In genomic region chr7:67528063-67528811, GRCm38 (mm10) we compare ENCODE assay signal across 9 mouse cellular contexts.
DNase-seq lines count a peak whose midpoint lies in the region; ATAC-seq lines count a peak whose summit lies in the region.
"Had no signal": no experiment of that assay in that cellular context is flagged by ENCODE, and none has a peak within 500 bp of the region (broad histone marks: within the 10 kb centered on the region; RNA-seq: fewer than 3 reads in every experiment).

No protein-coding gene starts in this region.

- intact Hi-C loops in left cerebral cortex, postnatal 10 days (cut with DNase I), result no loop called here

- WGBS in forebrain, embryonic 12.5 days, result 78% methylated on average over 10 of the region's 10 CpGs
- WGBS in forebrain, embryonic 10.5 days, result 89% methylated on average over 10 of the region's 10 CpGs
- WGBS in intestine, embryonic 16.5 days, result 48% methylated on average over 10 of the region's 10 CpGs

- no peaks in the 10 kb centered on the region for H3K36me3 ChIP-seq in forebrain, embryonic 12.5 days (replicated peaks)
- no peaks in the 10 kb centered on the region for H3K36me3 ChIP-seq in forebrain, embryonic 10.5 days (replicated peaks)
- H3K36me3 ChIP-seq in intestine, embryonic 16.5 days (ENCODE audit: control insufficient read depth, insufficient read depth, low read length), result no peaks in the 10 kb centered on the region

- no peaks in the 10 kb centered on the region for H3K9me3 ChIP-seq in forebrain, embryonic 12.5 days
- H3K9me3 ChIP-seq in forebrain, embryonic 10.5 days, result no peaks in the 10 kb centered on the region
- H3K9me3 ChIP-seq in intestine, embryonic 16.5 days (ENCODE audit: control insufficient read depth, low read length), result no peaks in the 10 kb centered on the region

- H3K4me3 ChIP-seq in forebrain, embryonic 12.5 days (replicated peaks), result no peak overlapping the region
- no peak overlapping the region for H3K4me3 ChIP-seq in forebrain, embryonic 10.5 days
- no peak overlapping the region for H3K4me3 ChIP-seq in intestine, embryonic 16.5 days (ENCODE audit: low read length)
- H3K4me3 ChIP-seq: myocyte had no signal

- H3K9ac ChIP-seq in forebrain, embryonic 12.5 days, result no peak overlapping the region
- H3K9ac ChIP-seq in intestine, embryonic 16.5 days (ENCODE audit: low read depth, low read length), result no peak overlapping the region

- H3K27ac ChIP-seq in forebrain, embryonic 12.5 days, result peak overlapping the region; percentile 59
- H3K27ac ChIP-seq in forebrain, embryonic 10.5 days, result no peak overlapping the region
- no peak overlapping the region; the same call in 1 of the 2 replicates for H3K27ac ChIP-seq in intestine, embryonic 16.5 days (ENCODE audit: low read length)

- peaks cover 16% of the 10 kb centered on the region for H3K4me1 ChIP-seq in forebrain, embryonic 12.5 days
- H3K4me1 ChIP-seq in forebrain, embryonic 10.5 days, result peaks cover 8% of the 10 kb centered on the region
- peaks cover 12% of the 10 kb centered on the region for H3K4me1 ChIP-seq in intestine, embryonic 16.5 days (ENCODE audit: control insufficient read depth, insufficient read depth, low read length)

- peak; percentile 49; the same call in 1 of the 2 replicates for ATAC-seq in forebrain, embryonic 12.5 days (ENCODE audit: low FRiP score)
- peak; percentile 91 for ATAC-seq in intestine, embryonic 16.5 days

- H3K27me3 ChIP-seq in forebrain, embryonic 12.5 days, result no peaks in the 10 kb centered on the region
- H3K27me3 ChIP-seq in forebrain, embryonic 10.5 days (ENCODE audit: poor library complexity, severe bottlenecking), result no peaks in the 10 kb centered on the region
- no peaks in the 10 kb centered on the region for H3K27me3 ChIP-seq in intestine, embryonic 16.5 days (replicated peaks; ENCODE audit: control insufficient read depth, insufficient read depth, low read length)

- H3K4me2 ChIP-seq in forebrain, embryonic 12.5 days, result no peak overlapping the region
- H3K4me2 ChIP-seq in intestine, embryonic 16.5 days (ENCODE audit: low read depth, low read length), result no peak overlapping the region

- DNase-seq in forebrain, embryonic 10.5 days (ENCODE audit: extremely low spot score, low spot score), result no peak
- DNase-seq in adrenal gland, postnatal 36 days, result peak; percentile 43 to 71
- DNase-seq in frontal cortex, postnatal 25 days (ENCODE audit: low spot score in 2 of 2), result peak; percentile 42 to 50
- peak; percentile 72 to 75 for DNase-seq in left cerebral cortex, postnatal 10 days (ENCODE audit: extremely low spot score in 1 of 2, low spot score in 2 of 2)
- DNase-seq in ovary, postnatal 14 days (ENCODE audit: low spot score), result peak; percentile 33
- DNase-seq in thymus, adult 18-20 months, result no peak

Comparison
In these comparisons a context has a peak if more than half of its experiments do, and no peak if none do; other contexts are left out.
1. DNase-seq: peak in adrenal gland, postnatal 36 days (2 of 2), frontal cortex, postnatal 25 days (2 of 2), left cerebral cortex, postnatal 10 days (2 of 2) and ovary, postnatal 14 days (single experiment); none in forebrain, embryonic 10.5 days (single experiment) and thymus, adult 18-20 months (0 of 2).